Mouse (Mus musculus): Measurements from ENCODE around the gene Polr3e.

DNA sequence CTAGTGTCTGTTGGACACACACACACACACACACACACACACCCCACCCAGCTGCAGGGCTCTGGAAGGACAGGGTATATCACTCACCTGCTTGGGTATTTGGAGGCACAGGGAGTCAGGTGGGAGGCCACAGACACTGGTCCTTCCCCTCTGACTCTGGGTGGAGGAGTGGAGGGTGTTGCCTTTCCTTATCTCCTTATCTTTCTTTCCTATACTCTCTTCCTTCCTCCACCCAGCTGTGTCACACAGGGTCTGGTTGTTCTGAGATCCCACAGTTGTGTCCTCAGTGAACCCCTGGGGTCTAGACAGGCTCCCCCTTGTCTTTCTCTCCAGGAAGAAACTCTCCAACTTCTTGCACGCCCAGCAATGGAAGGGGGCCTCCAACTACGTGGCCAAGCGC is 37.6 kb upstream of the Polr3e start:
- no peak for TF ChIP-seq CTCF (IDR thresholded peaks at IDR 0.05; ENCODE audit: borderline replicate concordance, insufficient read depth, low read depth, low read length)
- TF ChIP-seq POLR2A (IDR thresholded peaks at IDR 0.05; ENCODE audit: borderline replicate concordance, insufficient read depth, low read length) = no peak
